Mouse (Mus musculus): ENCODE data around the gene Sae1.

- TF ChIP-seq CTCF (IDR thresholded peaks at IDR 0.05; ENCODE audit: insufficient read depth, low read length), result no peak
- TF ChIP-seq POLR2A (IDR thresholded peaks at IDR 0.05; ENCODE audit: borderline replicate concordance, extremely low read depth, low read depth, low read length), result no peak
Observed at GRCm38 (mm10) chr7:16297616-16298015, 90.0 kb downstream of the Sae1 start.

Data from lung, adult 2 months (tissue).